Mouse (Mus musculus): Measurements from ENCODE around the gene Zfp978.
"Not testable (repeated sequence)": the region's sequence is repeated elsewhere in the genome, so short reads cannot be mapped to it uniquely, and the experiment has no call there.

- not testable (repeated sequence) for TF ChIP-seq CTCF (IDR thresholded peaks at IDR 0.05; ENCODE audit: control insufficient read depth, insufficient read depth, insufficient replicate concordance, low read depth, low read length); POLR2A (IDR thresholded peaks at IDR 0.05; ENCODE audit: control insufficient read depth, low read depth, low read length)
Measured at GRCm38 (mm10) chr4:147357195-147357594, 3.9 kb upstream of the Zfp978 start.
